Mouse (Mus musculus) brain, embryonic 14.5 days (tissue): Measurements from ENCODE around the gene Rab11fip3. TPM values are rescaled to one million over a fixed set of nuclear protein-coding genes. Genes with fewer than 3 reads are reported as not detected.

Source experiments
- DNase-seq: peaks from one replicate; pipeline ENCODE4 v3.0.0-alpha.2; 2011; ENCODE audit warnings: low read depth
- CTCF ChIP-seq: fragments of 200-500 bp; IDR thresholded peaks from 2 replicates; pipeline ENCODE4 v1.5.1; 2012; ENCODE audit warnings: inconsistent platforms, mild to moderate bottlenecking, moderate library complexity, borderline replicate concordance; ENCODE audit not compliant: insufficient read depth, insufficient read length; ENCODE audit errors: extremely low read depth
- POLR2A ChIP-seq: fragments of 200-500 bp; IDR thresholded peaks from 2 replicates; pipeline ENCODE4 v1.6.1; 2012; ENCODE audit warnings: mild to moderate bottlenecking, inconsistent platforms, borderline replicate concordance; ENCODE audit not compliant: poor library complexity, insufficient read depth, insufficient read length, severe bottlenecking; ENCODE audit errors: extremely low read depth
- polyA plus RNA-seq: library from polyadenylated mRNA; depleted of rRNA; stranded (reverse); fragments of >200 nt; gene quantifications from 2 replicates; pipeline ENCODE4 v1.2.3, GENCODE M21; 2012

Gene Rab11fip3
- polyA plus RNA-seq, 1 experiment, result 82.4 TPM

DNA sequence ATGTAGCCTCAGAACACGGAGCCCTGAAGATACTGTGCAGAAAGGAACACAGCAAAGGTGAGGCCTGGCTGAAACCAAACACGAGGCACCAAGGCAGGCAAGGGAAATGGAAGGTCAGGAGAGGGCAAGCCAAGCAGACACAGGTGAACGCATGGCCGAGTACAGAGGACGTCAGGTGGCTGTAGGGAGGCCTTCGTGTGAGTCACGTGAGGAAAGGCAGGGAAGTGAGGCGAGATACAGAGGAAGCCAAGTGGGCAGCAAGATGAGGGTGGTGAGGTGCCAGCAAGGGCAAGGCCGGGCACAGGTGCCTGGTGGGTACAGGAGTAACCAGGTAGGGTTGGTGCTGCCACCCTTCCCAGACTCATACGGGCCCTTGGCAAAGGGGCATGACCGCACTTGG is 70.9 kb downstream of the Rab11fip3 start:
- TF ChIP-seq POLR2A (no peak), CTCF (no peak)

DNA sequence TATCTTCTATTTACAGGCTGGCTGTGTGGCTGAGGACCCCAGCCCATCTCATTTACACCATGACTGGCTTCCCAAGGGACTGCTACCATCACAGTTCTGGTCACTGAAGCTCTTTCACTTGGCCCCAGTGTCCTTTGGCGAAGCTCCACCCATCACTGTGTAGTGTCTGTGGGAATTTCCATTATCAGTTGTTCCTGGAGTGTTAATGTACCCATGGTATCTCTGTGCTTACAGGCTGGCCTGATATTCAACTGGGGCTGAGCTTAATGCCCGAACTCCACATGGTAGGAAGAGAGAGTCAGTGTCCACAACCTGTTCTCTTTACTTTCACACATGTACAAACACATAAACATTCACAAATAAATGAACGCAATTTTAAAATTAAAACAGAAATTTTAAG is 75.9 kb downstream of the Rab11fip3 start:
- no peak for DNase-seq

More for the DNA sequence above, 70.9 kb downstream of the Rab11fip3 start:
- DNase-seq, result no peak

DNA sequence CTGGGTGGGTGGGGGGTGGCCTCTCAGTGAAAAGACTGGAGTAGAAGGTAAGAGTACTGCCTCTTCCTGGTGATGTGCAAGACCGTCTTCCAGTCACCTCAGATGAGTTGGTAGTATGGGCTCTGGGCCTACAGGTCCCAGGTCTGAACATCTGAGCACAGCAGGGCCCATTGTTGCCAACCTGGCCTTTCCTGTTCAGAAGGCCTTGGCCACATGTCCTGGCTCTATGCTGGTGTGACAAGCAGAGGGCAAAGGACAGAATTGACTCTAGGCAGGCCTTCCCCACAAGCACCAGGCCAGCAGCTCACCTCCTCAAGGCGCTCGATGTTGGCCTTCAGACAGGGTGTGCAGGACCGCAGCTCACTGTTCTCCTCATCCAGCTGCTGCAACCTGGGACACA is 77.1 kb downstream of the Rab11fip3 start:
- TF ChIP-seq CTCF (no peak), POLR2A (no peak)
- no peak for DNase-seq

More for the DNA sequence above, 75.9 kb downstream of the Rab11fip3 start:
- no peak for TF ChIP-seq CTCF
- TF ChIP-seq POLR2A, result no peak

DNA sequence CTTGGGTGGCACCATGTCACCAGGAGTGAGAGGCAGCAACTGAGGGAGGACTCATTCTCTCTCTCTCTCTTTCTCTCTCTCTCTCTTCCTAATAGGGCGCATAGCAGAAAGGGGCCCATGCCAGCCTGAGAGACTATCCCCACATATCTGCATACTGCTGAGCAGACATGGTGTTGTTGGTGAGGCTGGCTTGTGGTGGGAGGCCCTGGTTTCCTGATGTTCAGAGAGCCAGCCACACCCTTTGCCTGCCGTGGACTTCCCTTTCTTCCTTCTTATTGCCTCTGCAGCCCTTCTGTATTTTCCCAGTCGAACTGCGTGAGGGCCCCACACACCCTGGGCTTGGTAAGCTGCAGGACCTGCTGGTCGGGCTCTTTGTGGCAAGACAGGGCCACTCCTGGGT is 79.0 kb downstream of the Rab11fip3 start:
- no peak for DNase-seq

DNA sequence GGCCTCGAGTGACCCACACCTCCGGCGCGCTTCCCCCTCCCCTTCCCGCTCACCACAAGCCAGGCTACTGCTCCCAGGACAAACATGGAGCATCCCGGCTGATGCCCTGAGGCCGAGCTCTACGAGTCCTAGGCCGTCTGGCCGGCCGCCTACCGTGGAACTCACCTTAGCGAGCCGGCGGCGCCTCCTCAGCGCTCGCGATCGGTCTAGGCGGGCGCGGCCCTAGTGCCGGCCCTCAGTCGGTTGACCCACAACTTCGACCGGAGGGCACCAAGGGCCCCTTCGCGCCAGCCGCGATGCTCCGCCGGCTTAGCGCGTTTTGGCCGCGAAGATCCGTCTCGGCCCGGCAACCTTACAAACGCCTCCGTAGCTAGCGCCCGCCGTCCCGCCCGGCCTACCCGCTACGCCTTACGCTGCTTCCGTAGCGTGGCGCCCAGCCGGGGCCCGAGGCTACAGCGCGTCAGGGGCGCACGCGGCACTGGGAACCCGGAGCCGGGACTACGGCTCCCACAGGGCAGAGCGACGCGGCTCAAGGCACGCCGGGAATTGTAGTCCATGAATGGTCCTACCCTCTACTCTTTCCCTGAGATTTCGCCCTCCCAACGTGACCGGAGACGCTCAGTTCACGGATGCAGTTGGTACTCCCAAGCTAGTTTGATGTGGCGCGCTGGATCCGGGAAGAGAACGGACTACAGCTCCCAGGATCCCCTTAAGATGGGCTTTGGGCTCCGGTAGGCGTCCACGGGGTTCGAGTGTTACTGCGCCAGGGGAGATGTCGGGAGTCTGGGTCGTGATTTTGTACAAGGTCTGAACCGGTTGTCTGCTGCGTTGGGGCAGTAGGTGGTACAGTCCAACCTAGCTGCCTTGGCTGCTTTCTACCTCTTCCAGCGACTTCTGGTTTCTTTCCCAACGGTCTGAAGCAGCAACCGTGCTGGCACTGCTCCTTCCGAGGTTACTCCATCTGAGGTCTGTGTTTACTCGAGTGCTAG is 83.8 kb downstream of the Rab11fip3 start, which contains the start of gene Capn15:
Gene Capn15 (minus strand): TSS at position 491 of the 989 bp plus-strand sequence.
- TF ChIP-seq CTCF (no peak), POLR2A (peak; percentile 74; the same call in 1 of the 2 replicates)
- DNase-seq, result peak; percentile 99

More for the DNA sequence above, 79.0 kb downstream of the Rab11fip3 start:
- no peak for TF ChIP-seq POLR2A
- TF ChIP-seq CTCF, result no peak

DNA sequence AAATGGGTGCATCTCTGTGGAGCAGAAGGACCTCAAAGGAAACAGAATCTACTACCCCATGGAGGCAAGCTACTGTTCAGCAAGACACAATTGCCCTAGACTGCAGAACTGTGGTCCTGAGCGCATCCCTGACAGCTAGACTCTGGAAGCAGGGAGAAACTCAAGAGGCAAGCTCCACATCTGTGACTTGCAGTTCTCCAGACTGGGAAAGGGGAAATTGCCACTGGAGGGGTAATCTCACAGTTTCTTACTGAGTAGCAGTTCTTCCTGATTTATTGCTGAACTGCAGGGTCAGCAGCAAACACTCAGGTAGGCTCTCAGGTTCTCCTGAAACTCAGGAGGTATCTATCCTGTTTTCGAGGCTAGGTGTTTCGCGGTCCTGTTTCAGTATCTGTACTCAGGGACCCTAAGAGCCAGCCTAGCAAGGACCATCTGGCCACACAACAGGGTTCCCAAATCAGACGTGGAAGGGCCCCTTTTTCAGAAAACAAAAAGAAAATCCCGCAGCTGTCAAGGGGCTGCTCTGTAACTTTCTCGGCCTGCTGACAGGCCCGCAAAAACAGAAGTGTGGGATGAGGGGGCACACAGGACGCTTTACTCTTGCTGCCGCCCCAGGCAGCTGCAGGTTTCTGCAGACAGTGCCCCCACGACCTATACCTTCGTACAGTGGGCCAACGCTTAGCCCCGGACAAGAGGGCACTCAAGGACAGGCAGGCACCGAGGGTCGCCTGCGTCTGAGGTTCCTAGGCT is 84.6 kb downstream of the Rab11fip3 start:
- TF ChIP-seq CTCF, result no peak
- TF ChIP-seq POLR2A, result no peak
- DNase-seq, result peak; percentile 17

DNA sequence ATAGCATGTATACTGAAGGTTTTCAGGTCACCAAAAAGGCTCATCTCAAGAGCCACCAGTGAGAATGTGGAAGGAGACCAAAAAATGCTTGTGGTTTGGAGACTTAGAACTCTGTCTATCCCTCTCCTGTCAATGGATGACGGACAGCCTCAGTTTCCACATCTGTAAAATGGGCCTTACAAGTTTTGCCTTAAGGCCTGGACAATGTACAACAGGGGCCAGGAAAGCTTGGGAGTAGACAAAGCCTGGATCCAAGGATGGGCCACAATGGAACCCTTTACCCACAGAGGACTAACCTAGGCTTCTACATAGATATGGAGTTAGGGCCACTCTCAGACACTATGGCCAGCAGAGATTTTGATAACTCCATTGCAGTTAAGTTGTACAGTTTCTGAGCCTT is 85.3 kb downstream of the Rab11fip3 start:
- TF ChIP-seq CTCF (no peak), POLR2A (no peak)
- DNase-seq, result no peak

DNA sequence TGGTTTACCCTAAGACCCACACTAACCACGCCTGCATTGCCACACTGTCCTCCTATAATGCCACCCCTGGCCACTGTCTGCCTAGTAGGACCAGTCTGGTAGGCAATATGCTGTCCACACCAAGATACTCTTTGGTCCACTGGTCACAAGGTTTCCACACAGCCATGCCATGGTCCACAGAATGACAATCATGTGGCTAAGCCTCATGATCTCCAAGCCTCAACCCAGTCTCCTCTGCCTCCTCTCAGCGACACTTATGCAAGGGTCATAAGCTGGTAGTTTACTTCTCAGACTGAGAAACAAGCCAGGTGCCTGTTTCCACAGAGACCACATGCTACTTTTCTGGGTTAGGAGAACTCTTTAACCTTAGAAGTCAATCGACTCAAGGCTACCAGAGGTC is 86.4 kb downstream of the Rab11fip3 start:
- no peak for DNase-seq
- TF ChIP-seq POLR2A (no peak), CTCF (no peak)

DNA sequence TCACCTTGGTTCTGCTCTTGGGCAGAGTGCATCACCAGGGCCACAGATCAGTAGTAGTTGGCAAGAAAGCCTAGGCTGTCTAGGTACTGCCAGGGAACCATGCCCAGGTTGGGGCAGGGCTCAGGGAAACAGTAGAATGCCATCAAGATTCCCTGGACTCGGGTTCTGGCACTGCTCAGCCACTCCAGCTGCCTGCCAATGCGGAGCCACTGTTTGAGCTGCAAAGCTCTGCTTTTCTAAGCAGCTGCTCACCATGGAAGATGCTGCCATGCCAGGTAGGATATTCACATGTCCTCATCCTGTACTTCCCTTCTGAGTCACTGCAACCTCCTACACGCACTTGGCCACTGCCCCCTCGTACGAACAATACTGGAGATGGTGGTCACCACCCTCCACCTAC is 88.5 kb downstream of the Rab11fip3 start:
- DNase-seq, result no peak

DNA sequence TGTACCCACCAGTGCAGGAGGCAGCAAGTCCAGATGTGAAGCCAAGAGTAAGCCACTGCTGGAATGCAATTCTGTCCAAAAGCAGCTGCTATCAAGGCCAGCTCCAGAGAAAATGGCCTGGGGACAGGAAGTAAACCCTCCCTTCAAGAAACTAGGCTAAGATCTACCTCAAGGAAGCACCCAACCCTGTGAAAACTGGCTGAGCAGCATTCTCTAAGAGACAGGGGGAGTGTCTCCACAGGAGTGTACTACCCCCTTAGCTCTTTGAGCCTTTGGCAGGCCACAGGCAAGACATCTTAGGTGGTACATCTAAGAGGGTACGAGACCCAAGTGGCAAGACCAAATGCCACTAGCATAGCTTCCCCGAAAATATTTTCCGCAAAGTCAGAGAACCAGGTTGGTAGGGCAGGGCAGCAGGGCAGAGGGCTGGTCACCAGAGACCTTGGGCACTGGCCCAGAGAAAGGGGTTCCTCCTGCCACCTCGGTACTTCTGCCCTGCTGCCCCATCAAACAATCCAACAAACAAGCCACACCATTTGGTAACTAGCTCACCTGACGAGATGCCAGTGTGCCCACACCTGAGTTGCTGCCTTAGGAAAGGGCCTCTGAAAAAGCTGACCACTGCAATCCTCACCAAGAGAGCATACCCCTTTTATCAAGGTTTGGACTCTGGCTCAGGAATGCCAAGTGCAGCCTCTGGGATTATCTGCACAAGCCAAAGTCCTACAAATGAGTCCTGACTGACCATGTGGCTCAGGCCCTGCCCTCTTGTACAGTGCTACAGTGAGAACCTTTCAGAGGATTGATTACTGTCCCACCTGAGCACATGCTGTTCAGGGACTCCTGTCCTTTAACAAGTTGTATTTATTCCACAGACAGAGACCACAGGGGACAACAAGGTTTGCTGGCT is 89.3 kb downstream of the Rab11fip3 start:
- no peak for TF ChIP-seq CTCF
- no peak for TF ChIP-seq POLR2A
- DNase-seq, result no peak

More for the DNA sequence above, 88.5 kb downstream of the Rab11fip3 start:
- TF ChIP-seq POLR2A, result no peak
- no peak for TF ChIP-seq CTCF

DNA sequence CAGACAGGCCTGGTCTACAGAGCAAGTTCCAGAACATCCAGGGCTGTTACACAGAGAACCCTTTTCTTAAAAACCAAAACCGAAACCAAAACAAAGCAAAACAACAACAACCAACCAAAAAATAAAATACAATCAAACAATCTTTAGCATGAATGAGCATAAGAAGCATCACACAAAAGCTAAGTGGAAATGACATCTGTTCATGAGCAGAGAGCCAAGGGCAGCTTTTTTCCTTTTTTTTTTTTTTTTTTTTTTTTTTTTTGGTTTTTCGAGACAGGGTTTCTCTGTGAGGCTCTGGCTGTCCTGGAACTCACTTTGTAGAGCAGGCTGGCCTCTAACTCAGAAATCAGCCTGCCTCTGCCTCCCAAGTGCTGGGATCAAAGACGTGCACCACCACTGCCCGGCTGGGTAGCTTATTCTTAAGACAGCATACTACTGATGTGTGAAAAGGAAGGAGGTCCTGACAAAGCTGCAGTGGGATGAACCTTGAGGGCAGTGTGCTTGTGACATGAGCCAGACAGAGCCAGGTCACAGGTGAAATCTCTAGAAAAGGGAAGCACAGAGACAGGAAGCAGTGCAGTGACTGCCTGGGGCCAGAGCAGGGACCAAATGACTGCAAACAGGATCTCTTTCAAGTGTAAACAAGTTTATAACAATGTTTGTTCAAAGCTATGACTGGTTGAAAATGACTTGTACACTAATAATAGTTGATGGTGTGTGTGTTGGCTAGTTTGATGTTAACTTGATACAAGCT is 98.2 kb downstream of the Rab11fip3 start:
- TF ChIP-seq POLR2A (no peak), CTCF (no peak)

DNA sequence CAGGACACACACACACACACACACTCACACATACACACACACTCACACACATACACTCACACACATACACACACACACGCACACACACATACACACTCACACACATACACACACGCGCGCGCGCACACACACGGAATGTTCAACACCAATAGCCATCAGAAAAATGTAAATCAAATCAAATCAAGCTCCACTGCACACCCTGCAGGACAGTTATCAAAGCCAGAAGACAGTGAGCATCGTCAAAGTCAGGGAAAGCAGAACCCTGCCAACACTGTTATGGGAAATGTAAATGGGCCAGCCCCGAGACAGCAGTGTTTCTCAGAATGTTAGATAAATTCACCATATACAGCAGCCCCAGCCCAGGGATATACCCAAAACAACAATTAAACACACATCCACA is 98.9 kb downstream of the Rab11fip3 start:
- TF ChIP-seq CTCF (no peak), POLR2A (no peak)
- peak; percentile 37 for DNase-seq

More for the DNA sequence above, 98.2 kb downstream of the Rab11fip3 start:
- DNase-seq, result no peak

DNA sequence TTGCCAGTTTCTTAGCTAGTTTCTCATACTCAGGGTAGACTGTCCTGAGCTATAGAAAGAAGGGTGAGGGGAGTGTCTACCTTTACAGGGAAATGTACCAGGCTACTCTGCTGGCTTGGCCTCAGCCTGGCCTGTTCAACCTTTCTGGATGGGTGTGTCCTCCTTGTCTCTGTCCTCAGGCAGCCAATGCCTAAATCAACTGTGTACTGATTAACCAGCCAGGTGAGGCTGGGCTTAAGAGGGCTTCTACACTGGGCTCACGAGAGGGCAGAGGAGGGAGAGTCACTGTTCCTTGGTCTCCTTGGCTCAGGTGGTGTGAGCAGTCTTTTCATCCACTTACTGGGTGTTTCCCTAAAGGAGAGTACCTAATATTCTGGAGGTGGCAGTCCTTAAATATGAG is 101.2 kb downstream of the Rab11fip3 start:
- DNase-seq, result no peak
- TF ChIP-seq CTCF, result no peak
- TF ChIP-seq POLR2A, result no peak
